Mouse (Mus musculus): Measurements from ENCODE around the gene Eno3.

The Eno3 gene

DNA sequence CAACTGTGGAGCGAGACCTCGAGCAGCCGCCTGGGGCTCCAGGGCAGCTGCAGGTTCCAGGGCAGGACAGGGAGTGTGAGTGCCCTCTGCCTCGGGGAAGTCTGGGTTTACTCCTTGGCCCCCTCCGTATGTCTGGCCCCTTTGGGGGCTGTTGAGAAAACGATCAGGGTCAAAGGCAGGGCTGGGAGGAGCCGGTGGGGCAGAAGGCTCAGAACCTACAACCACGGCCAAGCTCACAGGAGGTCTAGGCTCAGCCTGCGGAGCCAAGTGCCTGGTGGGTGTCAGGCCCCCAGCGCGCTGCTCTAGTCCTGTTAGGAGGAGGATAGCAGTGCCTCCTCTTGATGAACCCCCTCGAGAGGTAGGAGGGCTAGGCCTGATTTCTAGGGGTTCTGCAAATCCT, 24.2 kb downstream of the Eno3 start:
- no peak for DNase-seq (ENCODE audit: low spot score in 2 of 2)

DNA sequence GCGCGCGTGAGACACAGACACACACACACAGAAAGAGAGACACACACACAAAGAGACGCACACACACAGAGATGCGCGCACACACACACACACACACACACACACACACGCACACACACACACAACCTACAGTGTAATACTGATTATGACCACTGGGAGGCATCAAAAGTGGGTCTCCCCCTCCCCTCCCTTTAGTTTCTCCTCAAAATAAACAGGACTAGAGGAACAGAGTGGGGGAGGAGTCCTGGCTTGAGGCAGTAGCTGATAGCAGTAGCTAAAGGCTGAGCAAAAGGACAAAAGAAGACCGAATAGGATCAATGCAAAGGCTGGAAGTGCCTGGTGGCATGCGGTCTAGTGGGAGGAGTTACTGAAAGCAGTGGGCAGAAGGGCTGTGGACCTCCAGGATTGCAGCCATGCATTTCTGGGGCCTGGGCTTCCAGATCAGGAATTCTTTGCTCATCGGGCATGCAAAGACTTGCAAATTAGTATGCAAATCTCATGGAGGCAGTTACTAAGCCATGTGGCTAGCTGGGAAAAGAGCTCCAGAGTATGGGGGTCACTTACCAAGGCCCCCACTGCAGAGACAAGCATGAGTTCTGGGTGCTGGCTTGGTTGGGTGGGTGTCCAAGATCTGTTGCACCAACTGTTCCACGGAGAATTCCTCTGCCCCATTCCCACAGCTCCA, 25.0 kb downstream of the Eno3 start:
- no peak for DNase-seq (ENCODE audit: low spot score in 2 of 2)

DNA sequence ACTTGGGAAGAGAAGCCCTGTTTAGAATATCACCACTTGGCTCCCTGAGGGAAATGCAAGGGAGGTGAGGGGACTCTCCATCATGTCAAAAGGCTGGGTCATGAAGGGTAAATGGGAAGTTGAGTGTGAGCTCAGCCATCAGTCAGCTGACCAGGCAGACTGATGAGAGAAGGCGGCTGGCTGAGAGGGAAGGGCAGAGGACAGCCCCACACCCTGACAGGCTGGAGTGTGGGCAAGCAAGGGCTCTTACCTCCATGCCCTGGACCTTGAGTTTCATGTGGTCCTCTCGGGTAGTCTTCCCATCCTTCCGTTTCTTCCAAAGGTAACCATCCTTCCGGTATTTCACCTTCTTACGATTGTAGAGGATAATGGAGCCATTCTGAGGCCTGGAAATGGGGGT, 26.6 kb downstream of the Eno3 start:
- DNase-seq (ENCODE audit: low spot score in 2 of 2), result no peak

DNA sequence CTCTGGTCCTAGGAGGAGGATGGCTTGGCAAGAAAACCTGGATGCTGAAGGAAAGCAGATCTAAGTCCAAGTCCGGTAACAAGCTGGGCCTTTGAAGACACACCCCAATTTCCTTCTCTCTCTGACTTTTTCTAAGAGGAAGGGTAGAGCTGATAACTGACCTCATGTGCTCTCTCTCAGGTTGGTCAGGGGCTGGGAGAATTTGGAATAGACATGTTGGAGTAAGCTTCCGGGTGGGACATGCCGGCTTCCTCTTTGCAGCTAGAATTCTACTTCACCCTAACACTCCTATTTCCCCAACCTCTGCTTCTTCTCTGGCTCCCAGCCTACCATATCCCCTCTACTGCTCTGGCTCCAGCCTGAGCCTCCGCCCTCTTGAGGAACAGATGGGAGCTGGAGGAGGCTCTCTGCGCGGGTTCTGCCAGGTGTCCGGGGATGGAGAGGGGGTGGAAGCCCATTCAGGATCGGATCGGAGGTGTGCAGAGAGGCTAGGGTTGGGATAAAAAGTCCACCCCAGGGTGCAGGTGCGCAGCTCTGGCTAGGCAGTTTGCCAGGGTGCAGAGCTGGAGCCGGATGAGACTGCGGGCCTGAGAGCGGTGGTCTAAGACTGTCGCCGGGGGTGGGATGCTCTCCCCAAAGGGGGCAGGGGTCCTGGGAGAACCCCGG, 30.0 kb downstream of the Eno3 start:
- DNase-seq (ENCODE audit: low spot score in 2 of 2), result no peak

DNA sequence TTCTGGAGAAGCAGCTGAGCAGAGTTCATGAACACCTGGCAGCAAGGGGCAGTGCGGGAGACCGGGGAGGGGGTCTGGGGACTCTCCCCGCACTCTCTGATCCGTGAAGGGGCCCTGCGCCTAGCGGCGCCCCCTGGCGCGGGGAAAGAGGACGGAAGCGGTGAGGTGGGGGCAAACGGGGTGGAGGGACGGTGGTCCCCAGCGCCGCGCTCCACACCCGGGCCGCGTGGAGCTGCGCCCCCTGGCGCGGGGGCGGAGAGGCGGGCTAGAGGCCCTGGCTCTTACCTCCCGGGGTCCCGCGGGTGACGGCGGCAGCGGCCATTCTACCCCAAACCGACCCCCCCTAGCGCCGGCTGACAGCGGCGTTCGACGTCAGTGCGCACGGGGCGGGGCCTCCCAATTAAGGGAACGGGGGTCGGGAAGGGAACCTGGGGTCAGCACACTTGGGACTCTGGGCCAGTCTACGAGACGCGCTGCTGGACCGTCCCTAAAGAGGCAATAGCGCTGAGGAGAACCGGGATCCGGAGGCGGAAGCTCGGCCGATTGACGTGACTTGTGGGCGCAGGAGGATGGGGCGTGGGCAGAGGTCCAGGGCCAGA, 30.7 kb downstream of the Eno3 start, which contains the start of gene Camta2:
Gene Camta2, minus strand, starts transcription at position 505 of the 599 bp plus-strand sequence.
- peak; percentile 81 to 89 for DNase-seq (ENCODE audit: low spot score in 2 of 2)

DNA sequence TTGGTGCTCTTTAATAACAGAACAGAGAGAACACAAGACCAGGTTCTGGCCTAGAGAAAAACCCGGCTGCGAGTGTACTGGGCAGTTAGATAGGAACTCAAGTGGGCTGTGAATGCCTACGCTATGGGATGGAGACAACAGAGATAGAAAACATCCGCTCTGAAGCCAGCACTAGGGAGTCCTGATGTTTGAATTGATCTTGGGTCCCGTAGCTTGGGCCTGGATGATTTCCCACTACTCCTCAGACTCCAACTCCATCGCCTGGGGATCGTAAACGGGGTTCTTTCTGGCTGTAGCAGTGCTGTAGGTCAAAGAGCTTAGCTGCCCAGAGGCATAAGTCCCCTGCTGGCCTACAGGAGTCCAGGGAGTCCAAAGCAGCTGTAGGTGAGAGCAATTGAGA, 31.4 kb downstream of the Eno3 start:
- no peak for DNase-seq (ENCODE audit: low spot score in 2 of 2)

DNA sequence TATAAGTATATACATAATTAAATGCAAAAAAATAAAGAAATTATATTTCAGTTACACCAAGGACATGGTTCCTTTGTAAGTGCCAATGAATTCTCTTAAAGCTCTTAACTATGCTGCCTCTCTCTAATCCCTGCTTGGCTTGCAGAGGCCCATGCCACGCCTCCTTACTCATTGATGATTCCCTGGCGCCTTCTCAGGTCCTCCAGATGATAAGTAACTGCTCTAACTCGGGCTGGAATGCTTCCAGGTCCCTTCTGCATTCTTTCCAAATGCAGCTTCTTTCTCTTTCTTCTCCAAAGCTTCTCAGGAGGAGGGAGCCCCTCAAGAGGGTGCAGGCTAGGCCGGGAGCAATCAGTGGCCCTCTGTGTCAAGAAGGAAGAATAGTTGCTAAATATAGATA, 32.6 kb downstream of the Eno3 start:
- DNase-seq (ENCODE audit: low spot score in 2 of 2), result no peak

DNA sequence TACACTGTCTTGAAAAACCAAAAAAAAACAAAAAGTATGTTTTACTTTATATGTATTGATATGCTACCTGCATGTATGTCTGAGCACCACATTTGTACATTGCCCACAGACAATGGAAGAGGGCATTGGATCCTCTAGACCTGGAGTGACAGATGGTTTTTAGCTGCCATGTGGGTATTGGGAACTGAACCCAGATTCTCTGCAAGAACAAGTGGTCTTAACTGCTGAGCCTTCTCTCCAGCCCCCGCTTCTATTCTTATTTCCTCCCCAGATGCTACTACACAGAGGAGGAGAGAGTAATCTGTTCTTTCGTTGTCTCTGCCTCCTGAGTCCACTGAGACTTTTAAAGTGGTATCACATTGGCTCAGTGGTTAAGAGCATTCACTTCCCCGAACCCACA, 36.5 kb downstream of the Eno3 start:
- DNase-seq (ENCODE audit: low spot score in 2 of 2), result no peak

DNA sequence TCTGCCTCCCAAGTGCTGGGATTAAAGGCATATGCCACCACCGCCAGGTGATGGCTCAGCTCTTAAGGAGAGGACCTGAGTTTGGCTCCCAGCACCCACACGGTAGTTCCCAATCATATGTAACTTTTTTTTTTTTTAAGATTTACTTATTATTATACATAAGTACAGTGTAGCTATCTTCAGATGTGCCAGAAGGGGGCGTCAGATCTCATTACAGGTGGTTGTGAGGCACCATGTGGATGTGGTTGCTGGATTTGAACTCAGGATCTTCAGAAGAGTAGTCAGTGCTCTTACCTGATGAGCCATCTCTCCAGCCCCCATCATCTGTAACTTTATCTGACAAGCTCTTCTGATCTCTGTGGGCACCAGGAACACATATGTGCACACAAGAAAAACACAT, 40.4 kb downstream of the Eno3 start:
- no peak for DNase-seq (ENCODE audit: low spot score in 2 of 2)

DNA sequence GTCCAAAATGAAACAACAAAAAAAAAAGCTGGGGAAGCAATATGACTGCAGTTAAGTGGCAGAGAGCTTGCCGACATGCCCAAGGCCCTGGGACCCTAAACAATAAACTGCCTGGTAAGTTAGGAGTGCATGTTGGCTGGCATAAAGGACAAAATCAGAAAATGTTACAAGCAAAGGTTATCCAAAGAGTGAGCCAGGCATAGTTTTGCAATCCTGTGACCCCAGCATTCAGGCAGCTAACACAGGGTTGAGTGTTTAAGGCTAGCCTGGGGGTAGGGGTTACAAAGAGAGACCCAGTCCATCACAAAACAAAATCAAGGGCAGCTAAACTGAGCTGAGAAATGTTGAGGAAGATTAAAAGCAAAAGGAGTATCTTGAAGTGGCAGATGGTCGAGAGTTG, 42.0 kb downstream of the Eno3 start:
- DNase-seq (ENCODE audit: low spot score in 2 of 2), result no peak

DNA sequence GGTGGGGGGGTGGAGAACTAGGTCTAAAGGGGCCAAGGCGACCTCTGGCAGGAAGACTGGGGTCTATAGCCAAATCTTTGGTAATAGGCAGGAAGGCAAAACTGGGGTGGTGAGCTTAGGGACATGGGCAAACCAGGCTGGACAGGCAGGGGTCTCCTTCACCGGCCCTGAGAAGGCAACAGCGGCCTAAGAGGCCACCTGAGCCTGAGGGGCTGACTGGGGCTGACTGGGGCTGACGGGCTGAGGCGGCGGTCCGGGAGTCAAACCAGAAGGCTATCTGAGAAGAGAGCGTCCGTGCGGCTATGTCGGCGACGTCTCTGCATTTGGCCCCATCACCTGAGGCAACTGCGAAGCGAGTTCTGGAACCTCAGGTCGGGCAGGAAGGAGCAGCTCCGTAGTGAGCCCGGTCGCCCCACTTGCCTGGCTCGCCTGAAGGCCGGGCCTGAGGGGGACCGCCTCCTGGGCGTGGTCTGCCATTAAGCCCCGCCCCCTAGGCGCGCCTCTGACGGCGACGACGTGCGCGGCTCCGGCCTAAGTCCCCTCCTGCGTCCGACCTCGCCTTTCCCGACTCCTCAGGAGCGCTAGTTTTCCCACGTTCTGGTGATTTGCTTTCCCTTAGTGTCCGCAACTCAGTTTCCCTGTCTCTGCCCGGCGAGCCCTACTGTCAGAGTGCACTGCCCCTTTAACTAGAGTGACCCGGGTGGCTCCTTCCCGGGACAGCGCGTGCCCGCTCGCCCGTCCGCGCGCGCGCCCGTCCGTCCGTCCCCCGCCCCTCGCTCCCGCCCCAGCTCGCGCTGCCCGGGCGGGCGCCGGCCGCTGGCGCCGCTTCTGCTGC, 42.9 kb downstream of the Eno3 start, which contains the start of the genes Inca1 and Kif1c:
Gene Inca1, minus strand, starts transcription at position 434 of the 835 bp plus-strand sequence.
Gene Kif1c, plus strand, starts transcription at position 827 of the 835 bp plus-strand sequence.
- peak; percentile 94 to 96 for DNase-seq (ENCODE audit: low spot score in 2 of 2)

DNA sequence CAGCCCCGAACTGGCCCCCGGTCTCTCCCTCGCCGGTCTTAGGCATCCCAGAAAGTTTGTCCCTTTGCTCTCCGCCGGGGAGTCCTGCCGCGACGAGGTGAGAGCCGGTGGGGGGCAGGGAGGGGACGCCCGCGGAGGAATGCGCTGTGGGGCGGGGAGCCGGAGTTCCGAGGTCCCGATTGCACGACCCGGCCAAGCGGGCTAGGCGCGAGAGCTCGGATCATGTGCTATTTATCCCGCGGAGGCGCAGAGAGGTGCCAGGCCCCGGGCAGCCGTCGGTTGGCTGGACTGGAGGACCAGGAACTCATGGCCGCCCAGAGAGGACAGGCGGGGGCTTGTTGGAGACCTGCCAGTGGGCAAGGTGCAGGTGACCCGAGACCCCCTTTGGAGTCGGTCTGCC, 43.6 kb downstream of the Eno3 start:
- peak; percentile 66 to 71 for DNase-seq (ENCODE audit: low spot score in 2 of 2)

DNA sequence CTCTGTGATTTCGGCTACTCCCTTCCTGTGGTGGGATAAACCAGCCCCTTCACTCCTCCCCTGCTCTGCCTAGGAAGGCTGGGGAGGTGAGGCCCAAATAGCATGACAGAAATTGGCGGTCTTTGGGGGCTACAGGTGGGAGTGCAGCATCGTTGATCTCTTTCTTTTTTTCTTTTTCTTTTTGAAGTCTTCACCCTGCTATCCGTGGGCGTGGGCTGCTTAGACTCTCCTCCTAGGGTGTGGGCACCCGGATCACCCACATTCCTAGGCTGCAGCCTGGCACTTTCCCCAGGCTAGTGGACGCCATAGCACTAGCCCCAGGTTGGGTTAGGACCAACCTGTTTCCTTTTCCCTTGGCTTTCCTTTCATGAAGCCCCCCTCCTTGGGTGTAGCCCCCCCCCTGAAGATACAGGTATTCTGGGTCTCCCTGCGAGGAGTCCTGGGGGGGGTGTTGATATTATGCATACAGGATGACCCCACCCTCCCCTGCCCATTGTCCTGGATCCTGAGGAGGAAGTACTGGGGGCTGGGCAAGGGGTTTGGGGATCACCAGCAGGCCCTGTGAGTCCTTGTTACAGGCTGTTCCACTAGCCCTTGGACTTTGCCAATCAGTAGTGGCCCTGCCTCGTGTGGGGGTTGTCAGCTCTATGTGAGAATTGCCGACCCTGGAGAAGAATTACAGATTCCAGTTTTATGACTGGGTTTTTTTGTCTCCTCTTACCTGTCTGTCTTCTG, 44.4 kb downstream of the Eno3 start:
- no peak for DNase-seq (ENCODE audit: low spot score in 2 of 2)

DNA sequence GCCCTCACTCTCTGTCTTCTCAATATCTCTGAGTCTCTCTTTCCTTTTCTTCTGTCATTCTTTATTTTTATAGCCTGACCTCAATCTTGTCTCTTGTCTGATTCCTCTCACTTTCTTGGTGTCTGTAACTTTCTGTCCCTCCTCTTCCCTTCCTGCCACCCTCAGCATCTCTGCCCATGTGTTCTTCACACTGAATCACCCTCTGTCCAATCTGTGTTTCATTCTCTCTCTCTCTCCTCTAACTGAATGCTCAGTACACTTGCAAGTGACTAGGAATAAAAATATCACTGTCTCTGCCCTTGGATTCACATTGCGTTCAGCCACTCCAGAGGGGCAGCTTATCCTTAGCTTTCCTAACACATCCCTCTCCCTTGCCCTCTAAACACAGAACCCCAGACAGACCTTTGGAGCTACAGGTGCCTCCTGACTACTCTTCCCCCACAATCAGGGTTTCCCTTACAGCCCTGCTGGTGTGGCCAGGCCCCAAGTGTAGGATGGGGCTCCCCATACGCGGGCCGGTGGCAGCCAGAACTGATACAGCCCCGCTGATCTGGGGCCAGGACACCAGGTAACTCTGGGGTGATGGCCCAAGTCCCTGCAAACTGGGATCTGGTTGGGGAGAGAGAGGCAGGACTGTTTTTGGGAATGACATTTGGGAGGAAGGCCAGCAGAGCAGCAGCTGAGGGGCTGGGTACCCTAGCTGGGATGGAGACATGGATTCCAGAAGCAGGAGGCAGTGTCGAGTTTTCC, 45.2 kb downstream of the Eno3 start:
- DNase-seq (ENCODE audit: low spot score in 2 of 2), result no peak

DNA sequence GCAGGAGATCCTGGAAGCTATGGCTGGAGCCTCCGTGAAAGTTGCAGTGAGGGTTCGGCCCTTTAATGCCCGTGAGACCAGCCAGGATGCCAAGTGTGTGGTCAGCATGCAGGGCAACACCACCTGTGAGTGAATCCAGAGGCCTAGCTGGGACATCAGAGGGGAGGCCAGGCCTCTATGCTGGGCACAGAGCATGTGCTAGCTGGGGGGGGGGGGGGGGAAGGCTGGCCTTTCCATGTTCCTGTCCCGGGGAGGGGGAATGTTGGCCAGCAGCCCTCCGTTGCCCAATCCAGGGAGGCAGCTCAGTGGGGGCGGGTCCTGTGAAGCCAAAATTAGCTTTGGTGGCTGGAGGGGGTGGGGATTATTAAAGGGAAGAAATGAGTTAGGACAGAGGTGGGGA, 45.8 kb downstream of the Eno3 start:
- no peak for DNase-seq (ENCODE audit: low spot score in 2 of 2)

DNA sequence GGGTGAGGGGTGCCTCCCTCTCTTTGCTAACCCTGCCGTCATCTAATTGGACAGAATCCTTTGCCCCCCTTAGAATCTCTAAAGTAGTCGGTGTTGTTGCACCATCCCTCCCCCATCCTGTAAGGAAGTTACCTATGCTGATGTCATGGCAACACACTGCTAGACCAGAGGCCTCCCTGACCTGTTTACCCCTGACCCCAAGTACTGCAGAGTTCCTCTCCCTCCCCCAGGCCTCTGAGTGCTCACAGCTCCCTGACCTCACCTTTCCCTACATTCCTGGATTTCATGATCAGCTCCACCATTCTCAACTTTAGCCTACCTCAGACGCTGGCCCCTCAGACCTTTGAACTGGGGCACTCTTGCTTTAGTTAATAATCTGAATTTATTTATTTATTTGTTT, 49.1 kb downstream of the Eno3 start:
- no peak for DNase-seq (ENCODE audit: low spot score in 2 of 2)

DNA sequence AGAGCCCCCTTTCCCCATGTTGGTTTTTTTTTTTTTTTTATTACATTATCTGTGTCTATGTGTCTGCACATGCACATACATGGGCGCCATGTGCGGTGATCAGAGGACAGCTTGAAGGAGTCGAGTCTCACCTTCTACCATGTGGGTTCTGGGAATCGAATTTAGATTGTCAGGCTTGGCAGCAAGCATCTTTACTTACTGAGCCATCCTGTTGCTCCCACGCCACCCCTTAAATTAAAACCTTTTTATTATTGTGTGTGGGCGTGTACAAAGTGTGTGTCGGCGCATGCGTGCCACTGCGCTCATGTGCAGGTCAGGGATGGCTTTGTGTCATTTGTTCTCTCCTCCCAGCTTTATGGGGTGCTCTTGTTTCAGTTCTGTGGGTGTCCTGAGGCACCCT, 54.0 kb downstream of the Eno3 start:
- DNase-seq (ENCODE audit: low spot score in 2 of 2), result no peak

Measured in urinary bladder, postnatal 4 days (tissue).